Mouse (Mus musculus) neural tube, embryonic 14.5 days (tissue): ENCODE data around the gene Rpl5. TPM values are rescaled to one million over a fixed set of nuclear protein-coding genes. Genes with fewer than 3 reads are reported as not detected.
"Not testable (repeated sequence)": the region's sequence is repeated elsewhere in the genome, so short reads cannot be mapped to it uniquely, and the experiment has no call there.

Source experiments
- ATAC-seq: fragments of 200-750 bp; cut with Nextera tagmentation; 2 replicates; pipeline ENCODE4 v1.8.0; 2017; ENCODE audit warnings: low read depth, mild to moderate bottlenecking, moderate TSS enrichment, moderate library complexity
- H3K27ac ChIP-seq: fragments of 300-500 bp; sonication (generic); 2 replicates; pipeline ENCODE4 v1.5.1; 2014; ENCODE audit warnings: low read depth, mild to moderate bottlenecking, control low read depth, low read length, moderate library complexity, mixed read lengths
- H3K27me3 ChIP-seq: fragments of 300-500 bp; sonication (generic); 2 replicates; pipeline ENCODE4 v1.6.1; 2014; ENCODE audit warnings: low read length; ENCODE audit not compliant: control insufficient read depth, insufficient read depth
- H3K36me3 ChIP-seq: fragments of 300-500 bp; sonication (generic); 2 replicates; pipeline ENCODE4 v1.6.1; 2014; ENCODE audit warnings: low read length, mixed read lengths; ENCODE audit not compliant: control insufficient read depth, insufficient read depth
- H3K4me1 ChIP-seq: fragments of 300-500 bp; sonication (generic); 2 replicates; pipeline ENCODE4 v1.6.1; 2014; ENCODE audit warnings: low read length; ENCODE audit not compliant: control insufficient read depth, insufficient read depth
- H3K4me2 ChIP-seq: fragments of 300-500 bp; sonication (generic); 2 replicates; pipeline ENCODE4 v1.6.1; 2014; ENCODE audit warnings: mild to moderate bottlenecking, low read depth, low read length, control low read depth
- H3K4me3 ChIP-seq: fragments of 300-500 bp; sonication (generic); 2 replicates; pipeline ENCODE4 v1.5.1; 2014; ENCODE audit warnings: low read depth, low read length, control low read depth, mixed read lengths
- H3K9ac ChIP-seq: fragments of 300-500 bp; sonication (generic); replicated peaks from 2 replicates; pipeline ENCODE4 v1.6.1; 2014; ENCODE audit warnings: low read depth, mild to moderate bottlenecking, control low read depth, low read length, mixed read lengths
- H3K9me3 ChIP-seq: fragments of 300-500 bp; sonication (generic); 2 replicates; pipeline ENCODE4 v1.6.1; 2016; ENCODE audit warnings: low read length; ENCODE audit not compliant: control insufficient read depth
- WGBS: fragments of 180-500 bp; shearing (Covaris S2); extraction: QIAGEN DNeasy Blood & Tissue Kit; methylation state at CpG from one replicate; pipeline ENCODE4 v1.1.7; 2014; 5-methylcytosine and 5-hydroxymethylcytosine counted together
- polyA plus RNA-seq: library from polyadenylated mRNA; unstranded; fragments of >200 nt; fragmentation: Nextera tagmentation; extraction: Ambion mirVana; gene quantifications from 2 replicates; pipeline ENCODE4 v1.2.1, GENCODE M21; 2014

Rpl5 gene
- polyA plus RNA-seq, 1 experiment from 2014 or later, result 62.4 TPM

DNA sequence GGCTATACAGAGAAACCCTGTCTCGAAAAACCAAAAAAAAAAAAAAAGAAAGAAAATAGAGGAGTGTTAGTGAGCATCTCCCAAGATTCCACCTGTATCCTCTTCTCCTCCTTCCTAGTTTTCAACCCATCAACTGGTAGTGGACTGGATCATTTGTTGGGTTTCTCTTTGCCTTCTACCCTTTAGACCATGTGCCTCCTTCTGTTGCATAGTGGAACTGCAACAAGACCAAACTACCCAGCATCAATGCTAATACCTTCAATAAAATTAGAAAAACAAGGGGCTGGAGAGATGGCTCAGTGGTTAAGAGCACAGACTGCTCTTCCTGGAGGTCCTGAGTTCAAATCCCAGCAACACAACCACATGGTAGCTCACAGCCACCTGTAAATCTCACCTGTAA lies 8.8 kb upstream of the Rpl5 start:
- not testable (repeated sequence) for H3K4me3 ChIP-seq, H3K9me3 ChIP-seq, H3K36me3 ChIP-seq, H3K27ac ChIP-seq, ATAC-seq, H3K4me1 ChIP-seq, H3K27me3 ChIP-seq, H3K9ac ChIP-seq, H3K4me2 ChIP-seq
- no CpG with 5 or more reads among the region's 1 CpGs for WGBS

DNA sequence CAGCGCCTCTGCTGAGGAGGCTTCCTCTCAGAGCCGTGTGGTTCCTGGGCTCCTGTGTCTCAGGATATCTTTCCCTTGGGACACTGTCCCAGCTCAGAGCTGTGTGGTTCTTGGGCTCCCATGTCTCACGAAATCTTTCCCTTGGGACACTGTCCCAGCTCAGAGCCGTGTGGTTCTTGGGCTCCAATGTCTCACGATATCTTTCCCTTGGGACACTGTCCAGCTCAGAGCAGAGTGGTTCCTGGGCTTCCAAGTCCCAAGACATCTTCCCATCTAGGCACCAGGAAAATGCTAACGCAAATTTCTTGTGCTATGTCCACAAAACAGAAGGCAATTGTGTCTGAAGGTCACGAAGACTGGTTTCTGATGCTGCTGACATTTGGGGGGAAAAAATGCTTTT lies 5.6 kb upstream of the Rpl5 start:
- Histone ChIP-seq H3K4me2 (no peak overlapping the region), H3K36me3 (no peaks in the 10 kb centered on the region), H3K9ac (no peak overlapping the region), H3K27me3 (no peaks in the 10 kb centered on the region), H3K27ac (no peak overlapping the region), H3K4me3 (no peak overlapping the region), H3K9me3 (no peaks in the 10 kb centered on the region), H3K4me1 (no peaks in the 10 kb centered on the region)
- WGBS, result 71% methylated on average over 7 of the region's 7 CpGs
- no peak for ATAC-seq

DNA sequence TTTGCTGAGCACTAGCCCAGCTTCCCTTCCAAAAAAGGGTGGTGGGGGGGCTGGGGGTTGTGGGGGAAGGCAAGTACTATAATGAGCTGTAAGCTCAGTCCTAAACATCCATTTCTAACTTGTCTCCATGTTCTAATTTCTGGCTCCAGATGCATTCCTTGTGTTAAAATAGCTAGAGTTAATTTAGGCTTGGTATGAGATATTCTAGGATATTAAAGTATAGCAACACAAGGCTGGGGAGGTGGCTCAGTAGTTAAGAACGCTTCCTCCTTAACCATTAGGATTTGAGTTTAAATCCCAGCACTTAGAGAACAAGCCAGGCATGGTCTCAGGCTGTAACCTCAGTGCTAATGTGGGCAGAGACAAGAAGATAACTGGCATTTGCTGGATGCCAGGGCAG lies 4.0 kb upstream of the Rpl5 start:
- H3K4me2 ChIP-seq, result no peak overlapping the region
- H3K36me3 ChIP-seq, result no peaks in the 10 kb centered on the region
- ATAC-seq, result no peak
- 70% methylated on average over 1 of the region's 1 CpGs for WGBS
- H3K4me1 ChIP-seq, result peaks cover under 1% of the 10 kb centered on the region; the same call in 1 of the 2 replicates
- no peak overlapping the region for H3K4me3 ChIP-seq
- H3K9me3 ChIP-seq, result no peaks in the 10 kb centered on the region
- H3K27ac ChIP-seq, result no peak overlapping the region
- no peaks in the 10 kb centered on the region for H3K27me3 ChIP-seq
- H3K9ac ChIP-seq, result no peak overlapping the region

DNA sequence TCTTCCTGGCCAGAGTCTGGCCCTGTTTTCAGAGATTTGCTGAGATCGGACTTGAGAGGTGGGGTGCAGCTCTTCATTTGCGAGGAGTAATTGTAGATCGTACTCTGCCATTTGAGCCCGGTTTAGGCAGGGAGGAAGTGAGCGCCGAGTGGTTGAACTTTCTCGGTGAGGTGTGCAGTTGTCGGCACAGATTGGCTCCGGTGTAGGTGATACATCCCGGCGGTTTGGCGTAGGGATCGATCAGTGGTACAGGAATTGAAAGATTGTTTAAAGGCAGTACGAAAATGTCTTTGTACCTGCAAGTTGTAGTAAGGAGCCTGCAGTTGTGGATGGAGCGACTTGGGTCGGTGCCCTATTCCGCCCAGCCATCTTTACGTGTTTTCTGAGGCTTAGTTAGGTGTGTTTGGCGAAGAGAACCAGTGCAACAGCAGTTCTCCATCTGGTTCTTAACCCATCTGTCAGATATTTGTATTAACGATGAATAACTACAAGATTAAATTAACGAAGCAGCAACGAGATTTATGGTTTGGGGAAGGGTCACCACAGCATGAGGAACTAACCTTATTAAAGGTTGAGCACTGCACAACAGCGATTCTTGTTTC lies 813 bp downstream of the Rpl5 start:
- no peaks in the 10 kb centered on the region for H3K27me3 ChIP-seq
- peak; percentile 8; the same call in 1 of the 2 replicates for ATAC-seq
- peak overlapping the region; percentile 86 for H3K9ac ChIP-seq
- under 1% methylated on average over 23 of the region's 23 CpGs for WGBS
- no peaks in the 10 kb centered on the region for H3K9me3 ChIP-seq
- peak overlapping the region; percentile 87 for H3K4me2 ChIP-seq
- H3K27ac ChIP-seq, result peak overlapping the region; percentile 83
- H3K4me1 ChIP-seq, result peaks cover 10% of the 10 kb centered on the region; the same call in 1 of the 2 replicates
- peak overlapping the region; percentile 98 for H3K4me3 ChIP-seq
- H3K36me3 ChIP-seq, result peaks cover 33% of the 10 kb centered on the region

DNA sequence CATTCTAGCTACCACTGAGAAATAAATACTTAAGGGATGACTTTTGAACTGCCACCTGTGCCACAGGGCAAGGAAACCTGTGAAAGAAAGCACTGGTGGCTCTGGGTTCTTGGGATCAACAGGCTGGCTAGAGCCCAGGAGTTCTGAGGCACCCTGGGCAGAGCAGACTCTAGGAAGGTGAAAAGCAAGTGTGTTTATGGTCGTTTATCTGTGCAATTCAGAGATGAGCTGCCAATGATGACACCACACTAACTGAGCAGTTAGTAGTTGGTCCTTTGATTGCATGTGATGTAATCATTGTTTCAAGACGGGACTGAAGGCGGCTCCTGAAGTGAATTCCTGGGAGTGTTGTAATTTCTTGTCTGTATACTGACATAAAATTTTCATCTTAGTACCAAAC lies 4.0 kb downstream of the Rpl5 start:
- WGBS, result 79% methylated on average over 3 of the region's 3 CpGs
- Histone ChIP-seq H3K36me3 (peaks cover 60% of the 10 kb centered on the region), H3K4me2 (no peak overlapping the region), H3K4me1 (peaks cover 10% of the 10 kb centered on the region; the same call in 1 of the 2 replicates), H3K9ac (no peak overlapping the region), H3K27ac (no peak overlapping the region), H3K9me3 (no peaks in the 10 kb centered on the region), H3K4me3 (no peak overlapping the region), H3K27me3 (no peaks in the 10 kb centered on the region)
- ATAC-seq, result no peak

DNA sequence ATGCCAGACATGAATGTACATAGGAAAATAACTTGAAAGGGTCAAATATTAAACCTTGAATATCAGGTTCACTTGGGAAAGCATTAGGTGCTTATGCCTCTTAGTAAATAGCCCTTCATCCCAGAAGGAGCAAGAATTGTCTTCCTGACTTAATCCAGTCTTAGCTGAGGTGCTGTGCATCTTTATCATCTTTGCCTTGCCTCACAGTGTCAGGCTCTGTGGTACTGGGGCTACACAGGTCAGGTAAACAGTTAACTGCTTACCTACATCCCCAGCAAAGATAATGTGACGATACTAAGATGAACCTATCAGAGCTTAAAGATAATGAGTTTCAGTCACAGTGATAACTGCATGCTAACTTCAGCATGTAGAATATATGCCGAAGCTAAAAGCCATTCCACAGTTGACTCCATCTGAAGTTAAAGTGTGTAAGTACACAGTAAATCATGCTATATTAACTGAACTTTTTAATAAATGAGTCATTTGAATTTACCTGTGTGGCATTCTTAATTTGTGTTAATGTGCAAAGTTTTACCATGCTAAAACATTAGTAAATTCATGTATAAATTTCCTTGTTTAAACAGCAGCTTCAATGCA lies 8.3 kb downstream of the Rpl5 start:
- Histone ChIP-seq H3K9ac (no peak overlapping the region), H3K4me3 (no peak overlapping the region), H3K9me3 (no peaks in the 10 kb centered on the region), H3K27me3 (no peaks in the 10 kb centered on the region), H3K4me1 (no peaks in the 10 kb centered on the region), H3K4me2 (no peak overlapping the region), H3K36me3 (peaks cover 58% of the 10 kb centered on the region), H3K27ac (no peak overlapping the region)
- ATAC-seq, result no peak
- 88% methylated on average over 2 of the region's 2 CpGs for WGBS

DNA sequence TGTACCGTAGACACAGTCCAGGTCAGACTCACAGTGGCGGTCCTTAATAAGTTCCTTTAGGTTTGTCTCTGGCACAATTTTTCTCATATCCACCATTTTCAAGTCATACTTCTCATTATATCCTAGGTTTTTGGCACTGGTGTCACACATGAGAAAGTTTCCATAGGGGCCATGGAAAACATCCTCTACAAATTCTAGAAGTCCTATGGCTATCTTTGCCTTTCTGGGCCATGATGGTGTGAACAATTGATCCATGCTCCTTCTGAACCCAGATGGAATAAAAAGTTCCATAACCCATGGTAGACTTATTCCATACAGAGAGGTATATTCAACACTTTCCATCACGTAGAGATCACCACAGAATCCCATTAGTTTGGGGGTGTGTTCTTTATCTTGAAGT lies 9.4 kb downstream of the Rpl5 start:
- Histone ChIP-seq H3K9me3 (no peaks in the 10 kb centered on the region), H3K9ac (no peak overlapping the region), H3K27me3 (no peaks in the 10 kb centered on the region), H3K4me1 (no peaks in the 10 kb centered on the region), H3K4me3 (no peak overlapping the region), H3K4me2 (no peak overlapping the region), H3K27ac (no peak overlapping the region), H3K36me3 (peaks cover 48% of the 10 kb centered on the region)
- WGBS, result 88% methylated on average over 3 of the region's 3 CpGs
- no peak for ATAC-seq

DNA sequence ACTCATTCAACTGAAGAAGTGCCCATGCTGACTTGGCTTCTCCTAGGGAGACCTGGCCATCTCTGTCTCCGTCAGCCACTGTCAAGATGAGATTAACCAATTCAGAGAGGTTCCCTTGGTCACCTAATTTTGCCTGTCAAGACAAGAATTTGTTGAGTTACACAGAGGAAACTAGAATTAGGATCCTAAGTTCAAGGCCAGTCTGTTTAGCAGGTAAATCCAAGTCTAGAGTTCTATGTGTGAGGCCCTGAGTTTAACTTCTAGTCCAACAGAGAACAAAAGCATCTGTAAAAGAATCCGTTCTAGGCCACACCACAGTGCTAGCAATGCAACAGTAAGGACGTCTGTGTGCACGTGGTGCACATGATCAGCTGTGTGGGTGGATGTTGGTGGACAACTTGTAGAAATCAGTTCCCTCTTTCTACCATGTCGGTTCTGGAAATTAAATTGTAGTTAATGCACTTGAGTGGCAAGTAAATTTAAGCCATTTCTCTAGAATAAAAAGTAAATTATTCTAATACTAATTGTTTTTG lies 9.8 kb downstream of the Rpl5 start:
- H3K36me3 ChIP-seq, result peaks cover 44% of the 10 kb centered on the region
- H3K4me1 ChIP-seq, result no peaks in the 10 kb centered on the region
- no peak overlapping the region for H3K27ac ChIP-seq
- no peak overlapping the region for H3K9ac ChIP-seq
- H3K9me3 ChIP-seq, result no peaks in the 10 kb centered on the region
- H3K4me2 ChIP-seq, result no peak overlapping the region
- no peaks in the 10 kb centered on the region for H3K27me3 ChIP-seq
- 74% methylated on average over 5 of the region's 5 CpGs for WGBS
- no peak overlapping the region for H3K4me3 ChIP-seq
- ATAC-seq, result no peak

DNA sequence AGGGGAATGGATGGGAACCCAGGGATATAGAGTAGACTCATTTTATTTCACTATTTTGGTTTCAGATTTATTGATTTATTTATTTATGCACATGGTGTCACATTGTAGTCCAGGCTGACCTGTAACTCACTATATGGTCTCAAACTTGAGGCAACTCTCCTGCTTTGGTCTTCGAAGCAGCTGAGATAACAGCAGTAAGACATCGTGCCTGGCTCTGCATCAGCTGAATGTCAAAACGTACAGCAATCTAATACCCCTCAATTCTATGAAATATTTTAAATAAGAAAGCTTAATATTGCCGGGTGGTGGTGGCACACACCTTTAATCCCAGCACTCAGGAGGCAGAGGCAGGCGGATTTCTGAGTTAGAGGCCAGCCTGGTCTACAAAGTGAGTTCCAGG lies 10.7 kb downstream of the Rpl5 start:
- H3K4me1 ChIP-seq, result no peaks in the 10 kb centered on the region
- no peak overlapping the region for H3K4me2 ChIP-seq
- H3K27me3 ChIP-seq, result no peaks in the 10 kb centered on the region
- WGBS, result 90% methylated on average over 5 of the region's 5 CpGs
- no peak overlapping the region for H3K4me3 ChIP-seq
- no peak overlapping the region for H3K27ac ChIP-seq
- peaks cover 35% of the 10 kb centered on the region for H3K36me3 ChIP-seq
- no peak for ATAC-seq
- no peaks in the 10 kb centered on the region for H3K9me3 ChIP-seq
- H3K9ac ChIP-seq, result no peak overlapping the region
